Mouse (Mus musculus): Measurements from ENCODE around the gene Emilin2.
A peak's percentile ranks its signal among the peaks of the same experiment; 100 is the strongest.

Gene Emilin2

GRCm38 (mm10) chr17:71265336-71266051 lies 46.3 kb downstream of the Emilin2 start:
- DNase-seq (ENCODE audit: extremely low spot score, low spot score) = no peak

DNA sequence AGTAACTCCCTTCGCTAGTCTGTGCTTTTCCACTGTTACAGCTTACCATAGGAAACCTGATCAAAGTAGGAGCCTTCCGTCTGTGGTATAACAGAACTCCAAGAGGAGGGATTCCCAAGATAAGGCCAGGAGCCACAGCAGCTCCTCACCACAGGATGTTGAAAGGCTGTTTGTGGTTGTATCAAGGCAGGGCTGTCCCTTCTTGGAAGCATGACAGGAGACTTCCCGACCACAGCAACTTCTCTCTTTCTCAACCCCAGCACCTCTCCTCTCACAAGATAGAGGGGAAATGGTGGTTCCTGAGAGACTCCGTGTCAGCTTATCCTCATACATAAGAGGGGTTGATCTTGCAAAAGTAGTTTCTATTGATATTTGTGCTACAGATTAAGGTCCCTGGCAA lies 47.0 kb downstream of the Emilin2 start:
- DNase-seq (ENCODE audit: extremely low spot score, low spot score) = no peak

DNA sequence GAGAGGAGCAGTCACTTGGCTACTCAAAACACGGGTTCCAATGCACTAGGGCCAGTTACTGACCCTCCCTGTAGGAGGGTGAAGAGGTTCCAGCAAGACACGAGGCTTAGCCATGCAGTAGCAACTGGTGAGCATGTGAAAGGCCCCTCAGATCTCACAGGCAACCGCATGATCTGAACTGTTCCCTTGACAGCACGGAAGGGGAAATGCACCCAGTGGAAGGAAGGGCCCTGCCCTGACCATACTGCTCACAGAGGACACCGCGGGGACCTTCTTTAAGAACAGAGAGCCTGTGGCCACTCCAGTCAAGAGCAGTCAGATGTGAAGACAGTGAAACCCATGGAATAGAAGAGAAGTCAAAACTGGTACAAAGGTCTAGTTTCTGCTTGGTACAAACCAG lies 48.6 kb downstream of the Emilin2 start:
- DNase-seq (ENCODE audit: extremely low spot score, low spot score) = no peak

GRCm38 (mm10) chr17:71260658-71261057 lies 51.1 kb downstream of the Emilin2 start:
- no peak for DNase-seq (ENCODE audit: extremely low spot score, low spot score)

DNA sequence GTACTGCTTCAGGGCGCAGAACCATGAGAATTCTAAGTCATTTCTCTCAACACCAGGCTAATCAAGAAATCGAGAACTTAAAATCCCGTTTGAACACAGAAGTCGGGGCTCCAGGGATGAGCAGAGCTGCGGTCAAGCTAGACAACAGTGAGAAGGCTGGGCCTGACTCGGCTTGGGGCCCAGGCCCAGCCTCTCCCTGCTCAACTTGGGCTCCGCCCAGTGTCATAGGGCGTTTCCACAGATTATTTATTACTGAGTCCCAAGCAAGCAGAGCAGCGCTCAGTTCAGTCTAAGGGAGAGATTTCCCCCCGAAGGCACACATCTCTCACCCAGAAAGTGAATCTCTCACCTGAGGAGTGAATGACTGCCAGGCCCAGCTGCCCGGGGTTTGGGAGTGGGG lies 52.1 kb downstream of the Emilin2 start:
- no peak for DNase-seq (ENCODE audit: extremely low spot score, low spot score)

DNA sequence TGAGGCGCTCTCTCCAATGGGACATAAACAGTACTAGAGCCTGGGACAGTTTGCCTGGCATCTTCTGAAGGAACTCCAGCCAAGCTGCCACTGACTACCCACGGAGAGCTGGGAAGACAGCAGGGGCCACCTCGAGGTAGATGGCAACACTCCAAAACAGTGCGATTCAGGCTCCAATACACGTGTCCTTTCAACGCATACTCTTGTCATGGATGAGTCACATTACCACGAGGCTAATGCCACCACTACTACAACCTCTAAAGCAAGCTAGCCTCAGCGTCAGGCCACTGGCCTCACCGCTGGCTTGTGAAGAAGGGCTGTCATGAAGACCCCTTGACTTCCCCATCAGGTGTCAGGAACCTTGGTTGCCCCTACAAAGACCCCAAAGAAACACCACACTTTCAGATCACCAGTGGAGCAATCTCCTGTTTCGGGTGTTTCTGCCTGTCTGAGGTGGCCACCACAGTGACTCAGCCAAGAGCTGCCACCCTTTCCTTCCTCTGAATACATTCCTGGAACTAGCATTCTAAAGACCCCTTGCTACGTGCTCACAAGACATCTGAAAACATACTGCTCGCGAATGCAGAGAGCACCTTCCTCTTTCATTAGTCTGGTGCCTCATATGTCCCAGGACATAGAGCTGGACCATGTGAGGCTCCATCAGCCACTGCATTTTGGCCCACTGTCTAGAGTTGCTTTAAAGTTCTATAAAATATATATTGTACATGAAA lies 54.8 kb downstream of the Emilin2 start:
- no peak for DNase-seq (ENCODE audit: extremely low spot score, low spot score)

DNA sequence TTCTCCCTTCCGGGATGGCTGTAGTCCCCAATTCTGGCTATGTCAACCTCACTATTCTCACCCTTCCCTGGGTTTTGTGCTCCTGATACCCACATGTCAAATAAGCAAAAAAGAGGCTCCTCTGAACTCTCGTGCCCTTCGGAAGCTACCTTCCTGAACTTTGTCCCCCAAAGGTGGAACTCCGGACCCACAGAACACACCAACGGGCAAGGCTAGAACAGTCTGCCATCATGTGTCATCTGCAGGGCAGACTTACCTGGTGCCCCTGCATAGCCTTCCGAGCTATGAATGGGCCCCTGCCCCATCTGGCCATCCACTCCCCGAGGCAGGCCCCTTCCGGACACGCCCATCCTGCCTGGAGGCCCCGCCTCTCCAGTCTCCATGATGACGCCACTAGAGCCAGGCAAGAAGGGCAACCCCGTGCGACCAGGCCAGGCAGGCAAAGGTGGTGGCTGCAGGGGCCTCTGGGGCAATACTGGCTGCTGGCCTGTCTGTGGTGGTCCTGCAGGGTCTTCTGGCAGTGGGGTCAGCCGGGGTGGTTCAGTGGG lies 55.6 kb downstream of the Emilin2 start:
- no peak for DNase-seq (ENCODE audit: extremely low spot score, low spot score)

GRCm38 (mm10) chr17:71254736-71255135 lies 57.0 kb downstream of the Emilin2 start:
- DNase-seq (ENCODE audit: extremely low spot score, low spot score) = no peak

DNA sequence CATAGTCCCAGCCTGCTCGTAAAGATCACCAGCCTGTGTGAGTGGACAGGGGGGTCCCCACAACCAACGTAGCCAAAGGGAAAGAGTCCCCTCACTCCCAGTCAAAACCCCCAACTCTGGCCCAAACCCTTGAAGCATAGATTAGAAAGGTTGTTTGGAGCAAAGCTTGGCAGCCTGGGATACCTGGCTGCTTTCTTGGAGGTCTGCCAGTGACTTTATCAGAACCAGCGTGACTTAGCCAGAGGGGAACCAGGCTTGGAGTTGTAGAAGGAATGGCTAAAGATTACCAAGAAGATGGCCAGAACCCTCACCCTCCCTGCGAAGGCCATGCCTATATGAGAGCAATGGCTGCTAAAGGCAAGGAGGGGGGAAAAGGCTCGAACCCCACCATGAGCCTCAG lies 57.7 kb downstream of the Emilin2 start:
- no peak for DNase-seq (ENCODE audit: extremely low spot score, low spot score)

DNA sequence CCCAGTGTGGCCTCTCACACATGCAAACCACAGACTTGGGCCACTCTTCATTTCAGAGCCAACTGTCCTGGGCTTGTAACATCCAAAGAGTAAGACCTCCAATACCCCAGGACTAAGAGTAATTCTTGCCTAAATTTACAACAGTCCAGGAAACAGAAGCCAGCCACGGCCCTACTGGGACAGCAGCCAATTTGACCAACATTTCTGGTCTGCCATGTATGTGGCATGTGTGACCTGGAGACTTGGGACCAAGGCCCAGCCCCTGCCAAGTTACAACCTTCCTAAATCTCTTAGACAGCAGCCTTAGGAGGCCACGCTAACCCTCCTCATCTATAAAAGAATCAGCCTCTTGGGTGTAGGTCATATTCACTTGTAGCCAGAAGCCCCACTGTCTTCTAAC lies 58.4 kb downstream of the Emilin2 start:
- DNase-seq (ENCODE audit: extremely low spot score, low spot score) = no peak

- DNase-seq (ENCODE audit: extremely low spot score, low spot score) = no peak
Observed at GRCm38 (mm10) chr17:71252101-71252500, 59.7 kb downstream of the Emilin2 start.

- DNase-seq (ENCODE audit: extremely low spot score, low spot score) = peak; percentile 31
Observed at GRCm38 (mm10) chr17:71251601-71252001, 60.2 kb downstream of the Emilin2 start.

DNA sequence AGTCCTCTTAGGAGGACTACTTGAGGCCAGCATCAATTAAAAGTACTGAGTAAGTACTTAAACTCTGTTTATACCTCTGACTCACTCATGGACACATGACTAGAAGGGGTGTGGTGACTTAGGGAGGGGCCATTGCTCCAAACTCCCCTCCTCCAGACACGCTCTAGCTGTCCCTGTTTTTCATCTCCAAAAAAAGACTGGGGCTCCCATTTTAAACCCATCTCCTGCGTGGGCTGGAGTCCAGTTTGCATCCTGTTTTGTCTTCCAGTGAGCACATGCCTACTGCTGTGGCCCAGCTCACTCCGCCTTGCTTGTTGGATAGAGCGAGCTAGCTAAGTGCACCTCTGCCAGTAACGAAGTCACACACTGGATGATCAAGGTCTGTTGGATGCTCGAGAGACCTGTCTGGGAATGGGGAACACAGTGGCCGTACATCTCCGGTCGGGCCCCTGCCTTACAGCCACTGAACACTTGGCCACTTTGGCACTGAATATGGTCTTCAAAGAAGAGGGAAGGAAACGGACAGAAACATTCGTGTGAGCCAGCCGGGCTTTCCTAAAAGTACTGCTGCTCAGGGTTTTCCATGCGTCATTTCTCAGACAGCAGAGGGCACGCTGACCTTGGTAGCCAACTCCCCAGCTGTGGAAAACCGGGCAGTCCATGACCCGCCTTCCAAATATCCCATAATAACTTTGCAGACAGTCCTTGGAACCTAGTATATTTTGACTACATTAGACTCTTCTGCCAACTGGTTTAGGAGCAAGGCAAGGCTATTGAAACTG lies 60.8 kb downstream of the Emilin2 start:
- DNase-seq (ENCODE audit: extremely low spot score, low spot score) = no peak

- no peak for DNase-seq (ENCODE audit: extremely low spot score, low spot score)
Observed at GRCm38 (mm10) chr17:71250046-71250445, 61.7 kb downstream of the Emilin2 start.

- DNase-seq (ENCODE audit: extremely low spot score, low spot score) = no peak
Observed at GRCm38 (mm10) chr17:71248963-71249362, 62.8 kb downstream of the Emilin2 start.

DNA sequence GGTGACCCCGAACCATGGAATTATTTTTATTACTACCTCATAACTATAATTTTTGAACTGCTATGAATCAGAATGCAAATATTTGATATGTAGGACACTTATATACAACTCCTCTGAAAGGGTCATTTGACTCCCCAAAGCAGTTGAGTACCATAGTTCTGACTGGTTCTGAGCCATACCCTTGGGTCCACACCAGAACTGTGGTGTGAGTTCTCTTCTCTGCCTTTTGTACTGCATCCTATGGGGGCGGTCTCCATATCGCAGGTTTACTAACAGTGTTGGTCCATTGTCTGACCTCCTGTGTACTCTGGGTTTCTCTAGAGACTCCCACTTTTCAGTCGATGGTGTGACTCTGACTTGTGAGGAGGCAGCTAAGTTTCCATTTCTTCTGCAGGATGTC lies 65.8 kb downstream of the Emilin2 start:
- DNase-seq (ENCODE audit: extremely low spot score, low spot score) = no peak

DNA sequence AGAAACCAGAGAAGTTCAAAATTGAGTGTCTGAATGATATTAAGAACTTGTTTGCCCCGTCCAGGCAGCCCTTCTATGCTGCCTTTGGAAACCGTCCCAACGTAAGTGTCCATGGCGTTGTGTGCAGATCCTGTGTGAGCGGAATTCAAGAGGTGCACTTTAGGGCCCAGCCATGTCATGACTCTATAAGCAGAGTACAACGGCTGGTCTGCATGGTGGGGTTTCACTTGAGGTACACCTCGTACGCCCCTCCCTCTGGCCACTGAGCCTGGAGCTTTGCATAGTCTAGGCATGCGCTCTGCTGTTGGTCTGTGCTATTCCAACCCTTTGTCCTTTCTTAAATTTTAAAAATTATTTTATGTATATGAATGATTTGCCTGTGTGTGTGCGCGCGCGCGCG lies 66.6 kb downstream of the Emilin2 start:
- DNase-seq (ENCODE audit: extremely low spot score, low spot score) = no peak

- no peak for DNase-seq (ENCODE audit: extremely low spot score, low spot score)
Observed at GRCm38 (mm10) chr17:71242666-71243065, 69.1 kb downstream of the Emilin2 start.

DNA sequence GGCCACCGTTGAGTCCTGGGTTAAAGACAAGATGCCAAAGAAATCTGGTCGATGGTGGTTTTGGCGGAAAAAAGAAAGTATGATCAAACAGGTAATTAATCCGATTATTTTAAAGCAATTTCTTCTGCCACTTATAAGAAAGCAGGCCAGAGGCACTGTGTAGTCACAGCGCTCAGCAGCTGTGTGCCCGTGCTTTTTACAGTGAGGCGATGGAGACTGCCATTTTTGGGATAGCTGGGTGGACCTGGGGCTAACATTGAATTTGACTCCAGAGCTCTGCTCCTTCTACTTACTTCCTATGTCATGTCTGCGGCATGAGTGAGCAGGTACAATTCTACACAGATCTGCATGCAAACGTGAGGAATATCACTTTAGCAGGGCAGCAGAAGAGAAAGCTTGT lies 71.0 kb downstream of the Emilin2 start:
- DNase-seq (ENCODE audit: extremely low spot score, low spot score) = no peak

- no peak for DNase-seq (ENCODE audit: extremely low spot score, low spot score)
Observed at GRCm38 (mm10) chr17:71238494-71238893, 73.3 kb downstream of the Emilin2 start.

- DNase-seq (ENCODE audit: extremely low spot score, low spot score) = no peak
Observed at GRCm38 (mm10) chr17:71235229-71235958, 76.4 kb downstream of the Emilin2 start.
